Mouse (Mus musculus): Measurements from ENCODE around the gene Ypel2. TPM values are rescaled to one million over a fixed set of nuclear protein-coding genes. Genes with fewer than 3 reads are reported as not detected.
A peak's percentile ranks its signal among the peaks of the same experiment; 100 is the strongest.

Gene Ypel2
- total RNA-seq, 1 experiment from 2014 or later = 20.0 TPM

- peak; percentile 86 for DNase-seq
Observed at GRCm38 (mm10) chr11:86961510-86962303, 31.8 kb downstream of the Ypel2 start.

- no peak for DNase-seq
Observed at GRCm38 (mm10) chr11:86960331-86960730, 33.2 kb downstream of the Ypel2 start.

GRCm38 (mm10) chr11:86958721-86959675, 34.5 kb downstream of the Ypel2 start:
- peak; percentile 52 for DNase-seq

- DNase-seq = no peak
Observed at GRCm38 (mm10) chr11:86958182-86958581, 35.3 kb downstream of the Ypel2 start.

GRCm38 (mm10) chr11:86956363-86956762, 37.1 kb downstream of the Ypel2 start:
- DNase-seq = no peak

GRCm38 (mm10) chr11:86954616-86955270, 38.8 kb downstream of the Ypel2 start:
- DNase-seq = peak; percentile 63

GRCm38 (mm10) chr11:86953096-86953495, 40.4 kb downstream of the Ypel2 start:
- peak; percentile 82 for DNase-seq

- peak; percentile 75 for DNase-seq
Observed at GRCm38 (mm10) chr11:86952659-86953058, 40.8 kb downstream of the Ypel2 start.

GRCm38 (mm10) chr11:86951672-86952071, 41.8 kb downstream of the Ypel2 start:
- DNase-seq = no peak

- no peak for DNase-seq
Observed at GRCm38 (mm10) chr11:86950491-86950890, 43.0 kb downstream of the Ypel2 start.

GRCm38 (mm10) chr11:86949951-86950441, 43.5 kb downstream of the Ypel2 start:
- DNase-seq = peak; percentile 42

GRCm38 (mm10) chr11:86946644-86947195, 46.8 kb downstream of the Ypel2 start:
- no peak for DNase-seq

GRCm38 (mm10) chr11:86945933-86946332, 47.6 kb downstream of the Ypel2 start:
- DNase-seq = no peak

GRCm38 (mm10) chr11:86945058-86945457, 48.4 kb downstream of the Ypel2 start:
- no peak for DNase-seq

- DNase-seq = peak; percentile 42
Observed at GRCm38 (mm10) chr11:86944539-86944938, 49.0 kb downstream of the Ypel2 start.

GRCm38 (mm10) chr11:86941904-86942303, 51.6 kb downstream of the Ypel2 start:
- no peak for DNase-seq

- no peak for DNase-seq
Observed at GRCm38 (mm10) chr11:86939503-86939902, 54.0 kb downstream of the Ypel2 start.

GRCm38 (mm10) chr11:86938551-86938950, 55.0 kb downstream of the Ypel2 start:
- DNase-seq = no peak

GRCm38 (mm10) chr11:86938108-86938507, 55.4 kb downstream of the Ypel2 start:
- DNase-seq = no peak

- DNase-seq = no peak
Observed at GRCm38 (mm10) chr11:86936938-86937337, 56.6 kb downstream of the Ypel2 start.

- no peak for DNase-seq
Observed at GRCm38 (mm10) chr11:86934895-86935294, 58.6 kb downstream of the Ypel2 start.

- DNase-seq = no peak
Observed at GRCm38 (mm10) chr11:86932201-86932600, 61.3 kb downstream of the Ypel2 start.

All from adrenal gland, postnatal 14 days (tissue).